Mouse (Mus musculus) intestine, embryonic 14.5 days (tissue): ENCODE data around the gene Git2. TPM values are rescaled to one million over a fixed set of nuclear protein-coding genes. Genes with fewer than 3 reads are reported as not detected.

Source experiments
- ATAC-seq: fragments of 200-750 bp; cut with Nextera tagmentation; replicated peaks from 2 replicates; pipeline ENCODE4 v1.8.0; 2017; ENCODE audit warnings: low read depth, moderate number of reproducible peaks, moderate TSS enrichment, moderate library complexity; ENCODE audit not compliant: low FRiP score, low TSS enrichment
- DNase-seq: peaks from one replicate; pipeline ENCODE4 v3.0.0-alpha.2; 2018; ENCODE audit warnings: low spot score
- H3K27ac ChIP-seq: fragments of 300-500 bp; sonication (generic); 2 replicates; pipeline ENCODE4 v1.5.1; 2014; ENCODE audit warnings: low read depth, mild to moderate bottlenecking, control low read depth
- H3K27me3 ChIP-seq: fragments of 300-500 bp; sonication (generic); replicated peaks from 2 replicates; pipeline ENCODE4 v1.6.1; 2014; ENCODE audit warnings: low read length, control low read depth; ENCODE audit not compliant: control insufficient read depth, insufficient read depth
- H3K36me3 ChIP-seq: fragments of 300-500 bp; sonication (generic); 2 replicates; pipeline ENCODE4 v1.6.1; 2014; ENCODE audit warnings: low read length, control low read depth; ENCODE audit not compliant: control insufficient read depth, insufficient read depth
- H3K4me1 ChIP-seq: fragments of 300-500 bp; sonication (generic); replicated peaks from 2 replicates; pipeline ENCODE4 v1.6.1; 2014; ENCODE audit warnings: low read length, control low read depth, mixed read lengths; ENCODE audit not compliant: control insufficient read depth, insufficient read depth
- H3K4me2 ChIP-seq: fragments of 300-500 bp; sonication (generic); 2 replicates; pipeline ENCODE4 v1.6.1; 2014; ENCODE audit warnings: low read length
- H3K4me3 ChIP-seq: fragments of 300-500 bp; sonication (generic); 2 replicates; pipeline ENCODE4 v1.5.1; 2014; ENCODE audit warnings: low read depth, low read length, control low read depth, mixed read lengths
- H3K9ac ChIP-seq: fragments of 300-500 bp; sonication (generic); 2 replicates; pipeline ENCODE4 v1.6.1; 2014; ENCODE audit warnings: mild to moderate bottlenecking, low read length
- H3K9me3 ChIP-seq: fragments of 300-500 bp; sonication (generic); 2 replicates; pipeline ENCODE4 v1.6.1; 2016; ENCODE audit warnings: low read length, control low read depth; ENCODE audit not compliant: control insufficient read depth
- WGBS: fragments of 180-500 bp; shearing (Covaris S2); extraction: QIAGEN DNeasy Blood & Tissue Kit; methylation state at CpG from one replicate; pipeline ENCODE4 v1.1.7; 2014; 5-methylcytosine and 5-hydroxymethylcytosine counted together
- polyA plus RNA-seq: library from polyadenylated mRNA; unstranded; fragments of >200 nt; fragmentation: Nextera tagmentation; extraction: Ambion mirVana; gene quantifications from 2 replicates; pipeline ENCODE4 v1.2.1, GENCODE M21; 2014

Git2 gene
- polyA plus RNA-seq, 1 experiment from 2014 or later = 35.6 TPM

DNA sequence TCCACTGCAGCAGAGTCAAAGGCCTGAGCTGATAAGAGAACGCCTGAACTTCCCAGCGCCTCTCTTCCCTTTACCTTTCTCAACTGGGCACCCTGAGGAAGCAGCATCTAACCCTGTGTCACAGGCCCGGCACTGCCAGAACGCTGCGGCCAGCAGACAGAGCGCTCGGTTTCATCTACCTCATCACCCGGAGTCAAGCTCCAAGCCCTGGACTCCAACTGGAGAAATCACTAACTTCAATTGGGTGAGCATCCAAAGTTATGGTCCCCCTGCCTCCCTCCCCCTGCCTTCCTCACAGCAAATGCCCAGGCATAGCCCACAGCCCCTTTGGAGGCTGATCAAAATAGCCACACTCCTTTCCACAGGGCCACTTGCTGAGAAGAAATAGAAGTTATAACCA, 8.6 kb downstream of the Git2 start:
- H3K4me2 ChIP-seq = no peak overlapping the region
- no peaks in the 10 kb centered on the region for H3K27me3 ChIP-seq
- H3K36me3 ChIP-seq = peaks cover 45% of the 10 kb centered on the region
- H3K4me3 ChIP-seq = no peak overlapping the region
- H3K4me1 ChIP-seq = 0 out of 2 replicates have a peak, but pooled peaks cover 1% of the 10 kb centered on the region
- H3K27ac ChIP-seq = no peak overlapping the region
- no peaks in the 10 kb centered on the region for H3K9me3 ChIP-seq
- DNase-seq (no peak), ATAC-seq (no peak)
- 93% methylated on average over 8 of the region's 8 CpGs for WGBS
- H3K9ac ChIP-seq = no peak overlapping the region

- 89% methylated on average over 18 of the region's 18 CpGs for WGBS
Observed at GRCm38 (mm10) chr5:114764812-114765735, 10.2 kb downstream of the Git2 start.

DNA sequence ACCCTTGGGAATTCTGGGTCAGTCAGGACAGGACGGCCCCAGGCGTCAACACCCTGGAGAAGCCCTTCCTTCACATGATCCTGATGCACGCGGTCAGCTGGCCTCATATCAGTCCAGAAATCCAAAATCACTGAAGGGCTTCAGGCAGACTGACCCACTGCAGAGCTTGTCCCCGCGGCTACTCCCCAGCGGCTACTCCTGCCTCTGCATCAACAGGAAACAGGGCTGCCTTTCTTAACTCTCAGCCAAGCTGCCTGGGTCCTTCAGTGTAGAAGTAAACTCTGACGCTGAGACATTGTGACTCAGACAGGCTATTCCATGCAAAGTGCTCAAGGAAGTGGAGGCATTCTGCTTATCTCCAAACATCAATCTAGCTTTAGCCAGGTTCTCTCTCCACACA, 13.3 kb downstream of the Git2 start:
- 89% methylated on average over 8 of the region's 8 CpGs for WGBS
- Histone ChIP-seq H3K9me3 (no peaks in the 10 kb centered on the region), H3K27ac (no peak overlapping the region), H3K4me3 (no peak overlapping the region), H3K4me2 (no peak overlapping the region), H3K4me1 (no peaks in the 10 kb centered on the region), H3K27me3 (no peaks in the 10 kb centered on the region), H3K9ac (no peak overlapping the region), H3K36me3 (peaks cover 74% of the 10 kb centered on the region)
- ATAC-seq = no peak
- no peak for DNase-seq

More at GRCm38 (mm10) chr5:114764812-114765735, 10.2 kb downstream of the Git2 start:
- Histone ChIP-seq H3K9me3 (no peaks in the 10 kb centered on the region), H3K4me2 (no peak overlapping the region), H3K4me3 (no peak overlapping the region), H3K4me1 (no peaks in the 10 kb centered on the region), H3K9ac (no peak overlapping the region), H3K36me3 (peaks cover 61% of the 10 kb centered on the region), H3K27ac (no peak overlapping the region), H3K27me3 (no peaks in the 10 kb centered on the region)
- DNase-seq (no peak), ATAC-seq (no peak)

DNA sequence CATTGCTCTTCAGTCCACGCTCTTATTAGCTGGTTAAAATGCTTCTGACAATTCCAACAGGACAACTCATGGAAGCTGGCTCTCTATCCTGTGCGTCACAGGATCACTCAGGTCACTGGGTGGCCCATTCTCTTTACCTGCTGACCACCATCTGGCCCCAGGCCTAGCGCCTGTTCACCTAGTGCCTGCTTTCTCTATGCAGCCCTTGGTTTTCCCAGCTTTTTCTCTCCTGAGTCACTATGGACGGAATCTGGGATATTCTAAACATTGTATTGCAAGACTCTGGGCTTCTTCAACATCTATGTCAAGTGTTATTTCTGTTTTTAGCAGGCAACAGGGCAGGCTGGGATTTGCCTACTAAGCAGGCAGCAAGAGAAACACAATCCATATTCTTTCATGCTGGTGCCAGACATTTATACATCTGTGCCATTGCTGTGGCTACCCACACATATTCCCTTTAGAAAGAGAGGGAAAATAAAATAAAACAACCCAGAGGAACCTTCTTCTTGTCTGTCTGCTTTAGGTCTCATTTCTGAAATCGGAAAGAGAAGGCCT, 15.7 kb downstream of the Git2 start:
- Histone ChIP-seq H3K27me3 (no peaks in the 10 kb centered on the region), H3K9ac (no peak overlapping the region), H3K36me3 (peaks cover 67% of the 10 kb centered on the region), H3K4me2 (no peak overlapping the region), H3K9me3 (no peaks in the 10 kb centered on the region), H3K4me3 (no peak overlapping the region), H3K27ac (no peak overlapping the region), H3K4me1 (no peaks in the 10 kb centered on the region)
- WGBS = 90% methylated on average over 5 of the region's 5 CpGs
- ATAC-seq = no peak
- DNase-seq = no peak

DNA sequence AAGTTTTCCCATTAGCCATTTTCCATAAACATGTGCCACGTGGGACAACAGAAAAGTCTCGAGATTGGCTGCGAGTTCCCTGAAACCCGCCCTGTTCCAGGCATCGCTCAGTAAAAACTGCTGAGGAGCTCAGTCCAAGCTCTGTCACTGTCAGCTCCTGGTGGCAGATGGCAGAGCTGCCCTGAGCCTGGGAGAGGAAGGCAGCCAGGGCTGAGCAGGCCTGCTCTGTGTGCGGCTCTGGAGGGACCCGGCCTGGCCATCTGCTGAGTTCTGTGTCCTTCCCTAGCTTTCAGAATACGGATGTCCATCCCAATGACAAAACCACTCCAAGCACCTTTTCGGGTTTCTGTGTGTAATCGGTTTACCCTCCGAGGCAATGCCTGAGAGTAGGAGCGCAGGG, 21.9 kb downstream of the Git2 start:
- H3K4me1 ChIP-seq = no peaks in the 10 kb centered on the region
- H3K9me3 ChIP-seq = no peaks in the 10 kb centered on the region
- H3K27ac ChIP-seq = no peak overlapping the region
- H3K4me2 ChIP-seq = no peak overlapping the region
- no peaks in the 10 kb centered on the region for H3K27me3 ChIP-seq
- H3K9ac ChIP-seq = no peak overlapping the region
- 90% methylated on average over 12 of the region's 12 CpGs for WGBS
- H3K36me3 ChIP-seq = peaks cover 78% of the 10 kb centered on the region
- no peak overlapping the region for H3K4me3 ChIP-seq
- DNase-seq = no peak
- ATAC-seq = no peak

DNA sequence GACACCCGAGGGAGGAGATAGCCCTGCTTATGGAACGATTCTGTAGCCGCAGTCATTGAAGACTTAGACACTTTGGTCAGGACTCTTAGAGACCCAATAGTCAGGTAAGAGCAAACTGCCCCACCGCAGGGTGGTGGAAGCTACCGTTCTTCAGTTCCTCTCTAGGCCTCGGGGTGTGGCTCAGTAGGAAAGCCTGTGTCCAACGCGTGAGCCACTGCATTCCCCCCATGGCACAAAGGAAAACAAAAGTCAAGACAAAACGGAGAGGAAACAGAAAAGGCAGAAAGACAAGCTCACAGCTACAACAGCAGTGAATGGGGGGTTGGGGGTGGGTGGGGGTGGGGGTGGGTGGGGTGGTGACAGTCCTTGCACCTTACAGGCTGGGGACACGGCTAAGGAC, 22.9 kb downstream of the Git2 start:
- no peak for DNase-seq
- ATAC-seq = no peak
- WGBS = 95% methylated on average over 10 of the region's 10 CpGs
- peaks cover 81% of the 10 kb centered on the region for H3K36me3 ChIP-seq
- H3K9ac ChIP-seq = no peak overlapping the region
- no peak overlapping the region for H3K4me3 ChIP-seq
- no peaks in the 10 kb centered on the region for H3K9me3 ChIP-seq
- H3K27ac ChIP-seq = no peak overlapping the region
- no peak overlapping the region for H3K4me2 ChIP-seq
- H3K27me3 ChIP-seq = no peaks in the 10 kb centered on the region
- H3K4me1 ChIP-seq = no peaks in the 10 kb centered on the region

DNA sequence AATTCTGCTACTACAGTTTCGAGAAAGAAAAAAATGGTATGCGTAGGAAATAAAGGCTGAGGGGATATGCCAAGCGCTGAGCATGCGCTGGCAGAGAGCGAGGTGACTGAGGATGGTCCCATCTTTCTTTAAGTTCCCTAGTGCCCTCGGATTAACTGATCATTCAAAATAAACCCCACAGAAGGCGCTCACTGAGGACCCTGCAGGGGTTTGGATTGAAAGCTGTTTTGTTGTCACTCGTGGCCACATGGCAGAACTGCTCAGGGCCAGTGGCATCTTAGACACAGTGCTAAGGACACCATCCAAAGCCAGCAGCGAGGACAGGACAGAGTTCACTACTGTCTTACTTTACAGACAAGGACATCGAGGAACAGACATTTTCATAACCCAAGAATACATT, 25.0 kb downstream of the Git2 start:
- Histone ChIP-seq H3K27ac (no peak overlapping the region), H3K4me3 (no peak overlapping the region), H3K4me1 (no peaks in the 10 kb centered on the region), H3K4me2 (no peak overlapping the region), H3K36me3 (peaks cover 85% of the 10 kb centered on the region), H3K9me3 (no peaks in the 10 kb centered on the region), H3K9ac (no peak overlapping the region), H3K27me3 (no peaks in the 10 kb centered on the region)
- ATAC-seq = no peak
- WGBS = 91% methylated on average over 10 of the region's 10 CpGs
- DNase-seq = no peak

GRCm38 (mm10) chr5:114747521-114747920, 27.8 kb downstream of the Git2 start:
- H3K4me2 ChIP-seq = no peak overlapping the region
- DNase-seq = no peak
- H3K9me3 ChIP-seq = no peaks in the 10 kb centered on the region
- H3K4me3 ChIP-seq = no peak overlapping the region
- no peak overlapping the region for H3K27ac ChIP-seq
- ATAC-seq = no peak
- no peak overlapping the region for H3K9ac ChIP-seq
- H3K4me1 ChIP-seq = no peaks in the 10 kb centered on the region
- H3K27me3 ChIP-seq = no peaks in the 10 kb centered on the region
- 93% methylated on average over 5 of the region's 5 CpGs for WGBS
- peaks cover 85% of the 10 kb centered on the region for H3K36me3 ChIP-seq

GRCm38 (mm10) chr5:114746886-114747285, 28.4 kb downstream of the Git2 start:
- DNase-seq = no peak
- Histone ChIP-seq H3K4me1 (no peaks in the 10 kb centered on the region), H3K4me2 (no peak overlapping the region), H3K4me3 (no peak overlapping the region), H3K27me3 (no peaks in the 10 kb centered on the region), H3K9me3 (no peaks in the 10 kb centered on the region), H3K36me3 (peaks cover 85% of the 10 kb centered on the region), H3K27ac (no peak overlapping the region), H3K9ac (no peak overlapping the region)
- no peak for ATAC-seq
- 92% methylated on average over 4 of the region's 4 CpGs for WGBS
